Mouse (Mus musculus) thymus, postnatal 25 days (tissue): ENCODE results near the gene Olfr718-ps1.
"Not testable (repeated sequence)": the region's sequence is repeated elsewhere in the genome, so short reads cannot be mapped to it uniquely, and the experiment has no call there.

Experiments used
- DNase-seq: peaks from one replicate; pipeline ENCODE4 v3.0.0; 2022

Gene Olfr718-ps1

GRCm38 (mm10) chr5:143147481-143147880 lies at the start of gene Olfr718-ps1:
Gene Olfr718-ps1 (minus strand): TSS chr5:143147581.
- DNase-seq = no peak

- no peak for DNase-seq
Observed at GRCm38 (mm10) chr5:143196506-143196905, 49.1 kb upstream of the Olfr718-ps1 start.

DNA sequence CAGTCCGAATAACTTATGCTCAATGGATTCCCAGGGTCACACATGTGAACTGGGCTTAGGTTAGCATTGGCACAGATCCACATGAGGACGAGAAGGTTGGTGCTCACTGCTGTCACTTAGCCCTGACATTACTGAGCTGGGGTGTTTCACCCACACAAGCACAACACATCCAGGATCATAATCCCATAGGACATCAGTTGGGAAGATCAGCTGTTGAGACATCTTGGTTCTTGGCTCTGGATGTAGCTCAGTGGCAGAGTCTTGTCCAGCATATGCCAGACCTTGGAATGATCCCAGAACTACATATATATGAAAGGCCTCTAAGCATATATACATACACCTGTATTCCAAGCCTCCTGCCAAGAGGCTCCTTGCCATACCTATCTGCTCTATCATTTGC lies 47.8 kb upstream of the Olfr718-ps1 start:
- no peak for DNase-seq

- DNase-seq = not testable (repeated sequence)
Observed at GRCm38 (mm10) chr5:143194747-143195146, 47.4 kb upstream of the Olfr718-ps1 start.

- DNase-seq = no peak
Observed at GRCm38 (mm10) chr5:143192806-143193205, 45.4 kb upstream of the Olfr718-ps1 start.

- DNase-seq = not testable (repeated sequence)
Observed at GRCm38 (mm10) chr5:143188014-143188413, 40.6 kb upstream of the Olfr718-ps1 start.

DNA sequence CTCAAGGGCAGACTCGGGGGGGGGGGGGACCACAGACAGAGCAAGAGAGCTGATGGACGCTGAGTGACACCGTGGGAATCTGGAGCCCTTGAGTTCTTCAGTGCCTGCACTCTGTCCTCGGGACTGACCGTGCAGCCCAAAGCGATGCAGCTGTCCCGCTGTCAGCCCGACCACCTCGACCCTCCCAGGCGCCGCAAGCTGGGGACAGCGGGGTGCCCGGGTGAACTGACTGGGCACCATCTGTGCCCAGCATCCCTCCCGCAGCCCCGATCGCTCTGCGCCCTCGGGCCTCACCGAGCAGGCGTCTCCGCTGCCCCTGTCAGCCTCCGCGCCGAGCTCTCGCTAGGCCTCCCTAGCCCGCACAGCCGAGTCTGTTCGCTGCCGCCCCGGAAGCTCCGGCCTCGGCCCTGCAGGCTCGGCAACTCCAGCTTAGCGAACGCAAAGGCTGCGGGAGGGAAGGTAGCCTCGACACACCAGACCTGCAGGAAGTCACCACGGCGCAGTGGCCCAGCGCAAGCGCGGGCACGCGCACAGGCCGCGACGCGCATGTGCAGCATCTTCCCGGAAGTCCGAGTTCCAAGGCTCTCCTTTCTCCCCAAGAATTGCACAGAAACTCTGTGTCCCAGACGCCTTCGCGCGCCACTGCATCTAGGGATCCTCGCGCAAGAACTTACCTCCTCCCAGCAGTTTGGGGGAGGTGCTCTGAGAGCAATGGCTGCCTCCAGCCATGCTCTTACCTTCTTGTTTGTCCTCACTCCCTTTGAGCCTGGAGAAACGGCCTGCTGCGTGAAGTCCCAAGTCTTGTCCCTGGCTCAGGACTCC lies 33.1 kb upstream of the Olfr718-ps1 start, which contains the start of the genes Rbak and Spdye4b:
Gene Rbak (minus strand): TSS at position 521 of the 822 bp plus-strand sequence.
Gene Spdye4b (plus strand): TSS at position 763 of the 822 bp plus-strand sequence.
- DNase-seq = peak; percentile 88

GRCm38 (mm10) chr5:143179179-143179578 lies 31.8 kb upstream of the Olfr718-ps1 start:
- DNase-seq = no peak

- DNase-seq = no peak
Observed at GRCm38 (mm10) chr5:143177541-143178200, 30.3 kb upstream of the Olfr718-ps1 start.

DNA sequence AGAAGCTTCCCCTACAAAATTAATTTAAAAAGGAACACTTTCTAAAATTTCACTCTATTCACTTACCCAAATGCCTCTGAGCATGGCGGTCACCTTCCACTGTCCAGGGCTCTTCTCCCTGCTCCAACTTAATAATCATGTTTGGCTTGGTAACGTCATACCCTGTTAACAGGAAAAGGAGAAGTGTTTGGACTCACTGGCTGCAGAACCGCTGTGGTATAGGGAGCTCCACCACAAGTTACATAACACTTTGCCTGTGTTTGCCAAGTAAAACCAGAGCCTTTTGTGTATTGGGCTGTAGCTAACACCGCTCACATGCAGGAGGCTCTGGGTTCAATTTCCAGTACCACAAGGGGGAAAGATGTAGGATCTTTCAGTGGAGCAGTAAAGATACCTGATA lies 28.6 kb upstream of the Olfr718-ps1 start:
- DNase-seq = no peak

- DNase-seq = no peak
Observed at GRCm38 (mm10) chr5:143165508-143166070, 18.2 kb upstream of the Olfr718-ps1 start.

GRCm38 (mm10) chr5:143155534-143155933 lies 8.2 kb upstream of the Olfr718-ps1 start:
- DNase-seq = no peak

- DNase-seq = no peak
Observed at GRCm38 (mm10) chr5:143153756-143154155, 6.4 kb upstream of the Olfr718-ps1 start.

- DNase-seq = no peak
Observed at GRCm38 (mm10) chr5:143150044-143150443, 2.7 kb upstream of the Olfr718-ps1 start.

DNA sequence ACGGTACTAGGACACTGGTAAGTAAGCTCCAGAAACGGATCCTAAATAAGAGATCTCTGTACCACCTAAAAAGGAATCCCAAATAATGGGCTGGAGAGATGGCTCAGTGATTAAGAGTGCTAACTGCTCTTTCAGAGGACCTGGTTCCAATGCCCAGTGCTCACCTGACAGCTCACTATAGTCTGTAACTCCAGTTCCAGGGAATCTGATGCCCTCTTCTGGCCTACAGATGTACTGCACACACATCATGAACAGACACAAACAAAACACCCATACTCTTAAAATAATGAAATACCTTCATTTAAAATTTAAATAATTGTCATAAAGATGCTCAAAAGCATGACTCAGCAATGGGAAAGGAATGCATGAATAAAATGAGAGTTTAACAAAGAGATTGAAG lies 2.2 kb upstream of the Olfr718-ps1 start:
- DNase-seq = no peak

DNA sequence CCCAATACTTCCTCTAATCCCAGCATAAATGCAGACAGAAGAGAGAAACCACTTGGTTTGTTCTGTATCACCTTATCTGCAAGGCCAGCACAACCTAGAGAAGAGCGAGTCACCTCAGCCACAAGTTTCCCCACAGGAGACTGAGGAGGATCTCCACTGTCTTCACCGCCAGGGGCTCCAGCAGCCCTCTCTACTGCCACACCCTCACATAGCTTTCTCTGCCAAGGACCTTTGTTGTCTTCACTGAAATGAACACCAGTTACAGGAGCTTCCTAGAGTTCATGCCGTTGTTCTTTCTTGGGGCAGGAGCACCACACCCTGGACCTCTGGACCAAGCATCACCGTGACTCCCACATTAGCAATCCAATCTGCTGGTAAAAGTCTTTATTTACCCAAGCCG lies 1.3 kb upstream of the Olfr718-ps1 start:
- DNase-seq = no peak

DNA sequence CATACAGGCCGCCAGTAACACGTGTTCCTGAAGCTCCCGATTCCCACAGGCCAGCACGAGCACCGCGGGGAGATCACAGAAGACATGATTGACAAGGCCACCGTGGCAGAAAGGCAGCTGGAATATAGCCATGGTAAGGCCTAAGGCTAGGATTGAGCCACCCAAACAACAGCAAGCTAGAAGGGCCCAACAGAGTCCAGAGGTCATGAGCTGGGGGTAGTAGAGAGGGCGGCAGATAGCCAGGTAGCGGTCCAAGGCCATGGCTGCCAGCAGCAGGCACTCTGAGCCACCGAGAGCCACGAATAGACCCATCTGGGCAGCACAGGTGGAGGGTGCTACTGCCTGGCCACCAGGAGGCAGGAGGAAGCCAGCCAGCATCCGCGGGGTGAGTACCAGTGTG lies 9.8 kb downstream of the Olfr718-ps1 start:
- DNase-seq = no peak

- DNase-seq = no peak
Observed at GRCm38 (mm10) chr5:143135042-143135441, 12.3 kb downstream of the Olfr718-ps1 start.

DNA sequence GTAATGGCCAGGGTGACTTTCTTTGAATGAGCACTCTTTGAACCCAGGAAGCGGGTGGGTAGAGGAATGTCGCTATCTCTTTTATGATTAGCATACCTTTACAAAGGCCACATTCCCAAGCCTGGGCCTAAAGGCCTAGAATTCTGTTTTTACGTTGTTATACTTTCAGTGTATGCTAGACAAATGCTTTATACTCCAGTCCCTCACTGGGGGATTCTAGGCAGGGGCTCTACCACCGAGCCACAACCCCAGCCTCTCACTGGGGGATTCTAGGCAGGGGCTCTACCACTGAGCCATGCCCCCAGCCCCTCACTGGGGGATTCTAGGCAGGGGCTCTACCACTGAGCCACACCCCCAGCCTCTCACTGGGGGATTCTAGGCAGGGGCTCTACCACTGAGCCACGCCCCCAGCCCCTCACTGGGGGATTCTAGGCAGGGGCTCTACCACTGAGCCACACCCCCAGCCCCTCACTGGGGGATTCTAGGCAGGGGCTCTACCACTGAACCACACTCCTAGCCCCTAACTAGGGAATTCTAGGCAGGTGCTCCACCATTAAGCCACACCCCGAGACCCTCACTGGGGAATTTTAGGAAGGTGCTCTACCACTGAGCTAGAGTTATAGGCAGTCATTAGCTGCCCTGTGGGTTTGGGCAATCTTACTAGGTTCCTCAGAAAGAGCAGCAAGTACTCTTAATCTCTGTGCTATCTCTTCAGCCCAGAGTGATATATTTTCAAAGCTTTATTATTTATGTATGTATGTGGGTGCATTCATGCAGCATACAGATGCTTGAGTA lies 13.0 kb downstream of the Olfr718-ps1 start:
- DNase-seq = not testable (repeated sequence)

GRCm38 (mm10) chr5:143132935-143133514 lies 14.4 kb downstream of the Olfr718-ps1 start:
- DNase-seq = peak; percentile 62

GRCm38 (mm10) chr5:143130342-143130741 lies 17.0 kb downstream of the Olfr718-ps1 start:
- peak; percentile 44 for DNase-seq

GRCm38 (mm10) chr5:143129101-143129500 lies 18.3 kb downstream of the Olfr718-ps1 start:
- no peak for DNase-seq
